Mouse (Mus musculus) mouse trophoblast stem cell (cell line): Measurements from ENCODE around the gene Olfr153.
"Not testable (repeated sequence)": the region's sequence is repeated elsewhere in the genome, so short reads cannot be mapped to it uniquely, and the experiment has no call there.

Experiments
- in situ Hi-C, 2 experiments: fragments of 300-500 bp; cut with MseI, MboI; formaldehyde crosslinking; loops; 2 replicates in 1 of 2; 3 replicates in 1 of 2; pipeline ENCODE4 v1.15.1; 2025

Olfr153 gene

GRCm38 (mm10) chr2:87531496-87531895 lies at the start of gene Olfr153:
Olfr153 (plus strand) TSS chr2:87531796.
- in situ Hi-C loops, result no loop called here

GRCm38 (mm10) chr2:87482276-87482675 lies 49.3 kb upstream of the Olfr153 start:
- in situ Hi-C loops, result no loop called here

GRCm38 (mm10) chr2:87496993-87497392 lies 34.6 kb upstream of the Olfr153 start, which contains the start of gene Pramel7:
Pramel7 (minus strand) TSS chr2:87497093.
- in situ Hi-C loops, result not testable (repeated sequence)

GRCm38 (mm10) chr2:87506265-87506664 lies 25.3 kb upstream of the Olfr153 start, which contains the start of gene Pramel6:
Pramel6 (plus strand) TSS chr2:87506565.
- in situ Hi-C loops, result no loop called here

- in situ Hi-C loops, result no loop called here
Measured at GRCm38 (mm10) chr2:87515046-87515445, 16.6 kb upstream of the Olfr153 start.

- in situ Hi-C loops, result no loop called here
Measured at GRCm38 (mm10) chr2:87515457-87516060, 16.0 kb upstream of the Olfr153 start.

- in situ Hi-C loops, result no loop called here
Measured at GRCm38 (mm10) chr2:87516581-87516980, 15.0 kb upstream of the Olfr153 start.

- in situ Hi-C loops, result no loop called here
Measured at GRCm38 (mm10) chr2:87520651-87521050, 10.9 kb upstream of the Olfr153 start.

- in situ Hi-C loops, result not testable (repeated sequence)
Measured at GRCm38 (mm10) chr2:87525899-87526616, 5.5 kb upstream of the Olfr153 start.

GRCm38 (mm10) chr2:87534826-87535225 lies 3.2 kb downstream of the Olfr153 start:
- in situ Hi-C loops, result no loop called here

GRCm38 (mm10) chr2:87545442-87545841 lies 13.8 kb downstream of the Olfr153 start, which contains the start of gene Olfr1128:
Olfr1128 (minus strand) TSS chr2:87545542.
- in situ Hi-C loops, result no loop called here

- in situ Hi-C loops, result not testable (repeated sequence)
Measured at GRCm38 (mm10) chr2:87573602-87574001, 42.0 kb downstream of the Olfr153 start, which contains the start of gene Olfr1129. Olfr1129 (plus strand) TSS chr2:87573902.
